Mouse (Mus musculus): ENCODE measurements around the gene Gpr137.
A peak's percentile ranks its signal among the peaks of the same experiment; 100 is the strongest.

Gene Gpr137

DNA sequence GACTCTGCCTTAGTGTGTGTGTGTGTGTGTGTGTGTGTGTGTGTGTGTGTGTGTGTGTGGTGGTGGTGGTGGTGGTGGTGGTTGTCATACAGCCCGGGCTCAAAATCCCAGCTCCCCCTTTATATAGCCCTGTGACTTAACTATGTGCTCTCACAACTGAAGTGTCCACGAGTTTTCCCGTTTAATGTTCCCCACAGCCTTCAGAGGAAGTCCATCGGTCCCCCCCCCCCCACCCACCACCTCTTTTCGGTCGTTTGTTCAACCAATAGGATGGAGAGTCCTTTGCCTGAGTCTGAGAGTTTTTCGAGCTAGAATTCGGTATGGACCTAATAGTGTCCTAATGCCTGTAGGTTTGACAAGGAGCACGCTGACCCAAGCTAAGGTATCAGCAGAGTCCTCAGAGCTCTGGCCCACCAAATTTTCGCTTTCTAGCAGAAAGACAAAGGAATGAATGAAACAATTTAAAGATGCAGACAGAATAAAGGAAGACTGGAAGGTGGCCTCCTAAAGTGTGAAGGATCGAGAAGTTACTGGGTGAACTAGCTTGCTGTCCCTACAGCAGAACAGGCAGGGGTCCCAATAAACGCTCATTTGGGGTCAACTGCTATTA lies 31.4 kb upstream of the Gpr137 start:
- DNase-seq (ENCODE audit: low read depth) = no peak

GRCm38 (mm10) chr19:6972247-6972917 lies 30.1 kb upstream of the Gpr137 start:
- DNase-seq (ENCODE audit: low read depth) = no peak

GRCm38 (mm10) chr19:6971644-6972043 lies 29.4 kb upstream of the Gpr137 start:
- DNase-seq (ENCODE audit: low read depth) = no peak

DNA sequence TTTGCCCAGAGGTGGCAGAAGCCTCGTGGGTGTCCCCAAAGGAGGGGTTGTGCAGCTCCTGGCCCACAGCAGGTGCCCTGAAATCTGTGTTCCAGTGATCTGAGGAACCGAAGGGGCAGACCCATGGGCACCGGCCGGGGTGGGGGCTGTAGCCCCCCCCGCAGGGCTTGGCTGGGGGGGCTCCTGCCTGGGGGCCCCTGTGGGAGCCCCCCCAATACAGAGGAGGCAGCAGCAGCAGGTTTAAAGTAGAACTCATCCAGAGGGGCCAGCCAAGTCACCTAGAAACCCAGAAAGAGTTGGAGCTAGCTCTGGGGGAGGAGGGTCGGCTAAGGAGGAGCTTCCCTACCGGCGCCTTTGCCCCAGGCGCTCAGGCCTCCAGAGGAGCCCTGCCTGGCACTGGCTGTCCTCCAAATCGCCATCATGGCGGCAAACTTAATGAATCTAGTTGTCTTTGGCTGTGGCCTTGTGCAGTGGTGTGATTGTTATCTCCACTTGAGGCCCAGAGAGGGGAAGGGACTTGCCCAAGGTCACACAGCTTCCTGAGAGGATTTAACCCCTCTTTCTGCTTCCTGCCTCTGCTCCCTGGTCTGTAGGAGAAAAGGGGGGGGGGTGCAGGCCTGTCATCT lies 28.3 kb upstream of the Gpr137 start:
- peak; percentile 73 for DNase-seq (ENCODE audit: low read depth)

DNA sequence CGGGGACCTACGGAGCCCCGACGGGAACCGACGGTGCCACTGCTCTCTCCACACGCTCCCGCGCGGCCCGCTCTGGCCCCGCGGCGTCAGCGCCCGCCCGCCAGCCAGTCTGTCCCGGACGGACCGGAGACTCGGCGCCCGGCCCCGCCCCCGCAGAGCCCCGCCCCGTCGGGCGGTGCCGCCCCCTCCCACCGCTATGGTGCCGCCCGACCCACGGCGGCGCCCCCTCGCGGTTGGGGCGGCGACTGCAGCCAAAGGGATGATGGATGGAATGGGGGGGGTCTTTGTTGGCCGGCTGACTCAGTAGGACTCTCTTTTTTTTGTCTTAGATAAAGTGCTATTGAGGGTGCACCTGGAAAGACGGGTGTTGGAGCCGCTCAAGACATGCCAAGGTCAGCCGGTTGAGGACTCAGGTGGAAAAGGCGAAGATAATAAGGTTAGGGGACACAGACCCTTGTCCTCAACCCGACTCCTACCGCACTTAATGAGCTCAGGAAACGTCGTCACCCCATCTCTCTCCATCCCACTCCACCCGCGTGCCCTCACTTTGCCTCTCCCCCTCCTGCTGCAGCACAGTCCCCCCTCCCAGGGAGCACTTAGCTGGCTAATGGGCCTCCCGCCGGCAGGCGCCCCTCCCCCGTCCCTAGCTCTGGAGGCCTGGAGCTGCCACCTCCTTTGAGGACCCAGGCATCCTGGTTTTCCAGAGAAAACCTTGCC lies 27.5 kb upstream of the Gpr137 start:
- peak; percentile 89 for DNase-seq (ENCODE audit: low read depth)

- DNase-seq (ENCODE audit: low read depth) = no peak
Observed at GRCm38 (mm10) chr19:6969291-6969664, 27.0 kb upstream of the Gpr137 start.

DNA sequence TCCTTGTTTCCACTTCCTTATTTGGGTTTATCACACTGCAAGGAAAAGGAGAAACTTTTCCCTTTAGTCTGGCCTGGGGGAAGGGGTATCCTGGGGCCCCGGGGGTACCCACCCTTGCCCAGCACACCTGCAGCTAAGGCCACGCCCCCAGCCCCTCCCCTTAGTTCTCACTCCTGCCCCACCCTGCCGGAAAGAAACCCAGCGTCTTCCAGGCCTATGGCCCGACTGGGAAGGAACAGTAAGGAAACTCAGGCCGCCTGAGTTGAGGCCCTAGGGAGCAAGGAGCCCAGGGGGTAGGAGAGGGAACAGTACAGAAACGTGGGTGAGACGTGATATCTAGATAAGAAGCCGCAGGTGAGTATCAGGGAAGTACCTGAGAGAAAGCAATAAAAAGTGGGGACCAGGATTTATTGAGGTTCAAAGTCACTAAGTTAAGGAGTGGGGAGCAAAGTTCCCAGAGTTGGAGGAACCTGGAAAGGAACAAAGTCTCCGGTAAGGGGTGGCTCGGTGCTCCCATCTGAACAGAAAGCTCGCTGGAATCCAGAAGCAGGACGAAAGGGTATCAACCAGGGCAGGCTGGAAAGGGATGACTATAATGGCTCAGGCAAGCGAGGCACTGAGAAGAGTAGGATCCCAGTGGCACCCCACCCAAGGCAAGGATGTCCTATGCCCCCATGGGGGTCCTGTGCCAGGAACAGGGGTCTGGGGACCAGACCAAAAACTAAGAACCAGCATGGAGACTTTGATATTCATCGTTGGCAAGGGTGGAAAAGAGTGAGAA lies 26.4 kb upstream of the Gpr137 start:
- peak; percentile 55 for DNase-seq (ENCODE audit: low read depth)

GRCm38 (mm10) chr19:6956461-6956860 lies 14.2 kb upstream of the Gpr137 start:
- no peak for DNase-seq (ENCODE audit: low read depth)

GRCm38 (mm10) chr19:6955424-6955823 lies 13.1 kb upstream of the Gpr137 start:
- DNase-seq (ENCODE audit: low read depth) = no peak

GRCm38 (mm10) chr19:6954046-6954445 lies 11.8 kb upstream of the Gpr137 start:
- DNase-seq (ENCODE audit: low read depth) = peak; percentile 55

DNA sequence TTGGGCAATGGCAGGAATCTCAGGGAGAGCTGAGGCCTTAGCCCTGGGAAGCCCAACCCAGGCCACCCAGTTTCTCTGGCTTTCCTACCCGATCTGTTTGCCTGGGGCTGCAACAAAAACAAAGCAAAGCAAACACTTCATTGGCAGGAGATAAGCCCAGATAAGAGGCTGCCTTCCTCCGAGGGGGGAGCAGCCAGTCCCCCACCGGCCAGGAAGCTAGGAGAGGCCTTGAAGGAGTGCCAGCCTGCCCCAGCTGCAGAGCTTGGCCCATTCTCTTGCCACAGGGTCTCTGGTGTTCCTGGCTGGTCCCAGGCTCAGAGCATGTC lies 10.4 kb upstream of the Gpr137 start:
- peak; percentile 45 for DNase-seq (ENCODE audit: low read depth)

DNA sequence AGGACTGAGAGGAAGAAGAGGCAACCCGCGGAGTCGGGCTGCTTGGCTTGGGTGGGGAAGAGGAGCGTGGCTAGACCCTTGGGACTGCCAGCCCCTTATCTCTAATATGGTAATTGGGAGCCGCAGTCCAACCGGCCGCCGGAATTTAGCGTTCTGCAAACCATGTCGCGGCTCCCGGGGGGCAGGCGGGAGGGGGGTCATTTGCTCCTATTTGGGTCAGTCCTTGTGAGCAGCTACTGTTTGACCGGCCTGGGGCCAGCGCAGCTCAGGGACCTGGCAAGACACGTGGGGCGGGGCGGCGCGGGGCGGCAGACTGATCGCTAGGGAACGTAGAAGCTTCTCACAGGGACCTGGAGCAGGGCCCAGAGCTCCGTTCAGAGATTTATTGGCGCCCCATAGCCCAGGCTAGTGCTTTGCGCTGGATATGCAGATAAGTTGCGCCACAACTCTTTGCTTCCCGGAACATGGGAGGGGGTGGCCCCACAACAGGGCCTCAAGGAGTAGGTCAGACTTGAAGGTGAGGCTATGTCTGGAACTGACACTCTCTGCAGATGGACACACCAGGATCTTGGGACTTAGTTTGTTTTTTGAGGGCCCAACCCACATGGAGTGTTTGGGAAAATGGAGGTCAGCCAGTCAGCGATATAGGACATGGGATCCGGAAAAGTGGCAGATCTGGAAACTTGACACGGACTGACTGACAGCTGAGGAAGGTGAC lies 9.9 kb upstream of the Gpr137 start:
- peak; percentile 65 for DNase-seq (ENCODE audit: low read depth)

- peak; percentile 90 for DNase-seq (ENCODE audit: low read depth)
Observed at GRCm38 (mm10) chr19:6951381-6951968, 9.2 kb upstream of the Gpr137 start.

- DNase-seq (ENCODE audit: low read depth) = peak; percentile 71
Observed at GRCm38 (mm10) chr19:6950613-6951153, 8.4 kb upstream of the Gpr137 start.

GRCm38 (mm10) chr19:6949951-6950350 lies 7.7 kb upstream of the Gpr137 start:
- no peak for DNase-seq (ENCODE audit: low read depth)

- no peak for DNase-seq (ENCODE audit: low read depth)
Observed at GRCm38 (mm10) chr19:6949532-6949931, 7.3 kb upstream of the Gpr137 start.

- DNase-seq (ENCODE audit: low read depth) = no peak
Observed at GRCm38 (mm10) chr19:6948186-6948585, 5.9 kb upstream of the Gpr137 start.

DNA sequence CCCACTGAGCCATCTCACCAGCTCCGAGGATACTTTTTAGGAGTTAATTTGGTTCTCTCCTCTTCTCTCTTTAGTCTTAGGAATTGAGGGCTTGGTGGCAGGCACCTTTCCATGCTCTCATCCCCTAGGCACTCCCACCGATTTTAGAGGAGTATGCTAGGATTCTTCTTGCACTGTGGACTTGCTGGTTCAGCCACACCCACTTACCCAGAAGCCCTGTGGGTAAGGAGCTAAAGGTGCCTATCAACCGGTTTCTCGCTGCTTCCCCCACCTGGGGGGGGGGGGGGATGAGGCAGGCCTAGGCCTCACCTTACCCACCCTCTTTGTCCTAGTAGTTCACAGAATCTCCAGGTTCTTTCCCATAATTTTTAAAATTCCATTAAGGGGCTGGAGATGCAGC lies 5.5 kb upstream of the Gpr137 start:
- DNase-seq (ENCODE audit: low read depth) = no peak

- DNase-seq (ENCODE audit: low read depth) = no peak
Observed at GRCm38 (mm10) chr19:6943709-6944108, 1.4 kb upstream of the Gpr137 start.

DNA sequence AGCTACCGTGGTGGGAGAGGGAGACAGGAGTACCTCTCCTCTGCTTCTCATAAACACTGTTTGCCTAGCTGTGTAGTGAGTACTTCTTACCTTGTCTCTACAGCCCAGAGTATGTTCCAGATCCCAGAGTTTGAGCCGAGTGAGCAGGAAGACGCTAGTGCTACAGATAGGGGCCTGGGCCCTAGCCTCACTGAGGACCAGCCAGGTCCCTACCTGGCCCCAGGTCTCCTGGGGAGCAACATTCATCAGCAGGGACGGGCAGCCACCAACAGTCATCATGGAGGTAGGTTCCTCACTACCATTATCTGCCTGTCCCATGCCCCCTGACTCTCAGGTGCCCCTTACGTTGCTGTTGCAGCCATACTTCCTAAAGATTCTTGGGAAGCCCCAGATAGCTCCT lies 484 bp upstream of the Gpr137 start:
- no peak for DNase-seq (ENCODE audit: low read depth)
